Mouse (Mus musculus) embryo, embryonic 10 days (tissue): ENCODE data around the gene Olfr860.
"Not testable (repeated sequence)": the region's sequence is repeated elsewhere in the genome, so short reads cannot be mapped to it uniquely, and the experiment has no call there.

Source experiments
- DNase-seq: peaks from one replicate; pipeline ENCODE4 v3.0.0-alpha.2; 2015; ENCODE audit warnings: low spot score

Olfr860 gene

GRCm38 (mm10) chr9:19849647-19850046 is at the start of gene Olfr860:
TSS of gene Olfr860 (minus strand) at chr9:19849747.
- no peak for DNase-seq

- DNase-seq = no peak
These were observed 38.4 kb upstream of the Olfr860 start, which contains the start of gene Olfr862 for GRCm38 (mm10) chr9:19887904-19888303. TSS of gene Olfr862 (minus strand) at chr9:19888004.

GRCm38 (mm10) chr9:19804606-19805005 is 44.9 kb downstream of the Olfr860 start, which contains the start of gene Olfr859:
TSS of gene Olfr859 (plus strand) at chr9:19804906.
- not testable (repeated sequence) for DNase-seq

GRCm38 (mm10) chr9:19803000-19803399 is 46.5 kb downstream of the Olfr860 start:
- DNase-seq = no peak
